Mouse (Mus musculus) left cerebral cortex, postnatal 36 days (tissue): ENCODE data around the gene Prep. TPM values are rescaled to one million over a fixed set of nuclear protein-coding genes. Genes with fewer than 3 reads are reported as not detected.
A peak's percentile ranks its signal among the peaks of the same experiment; 100 is the strongest.

Experiments
- DNase-seq, 2 experiments: peaks; one replicate each; pipeline ENCODE4 v3.0.0; 2021 to 2022; ENCODE audit warnings: low spot score in 2 of 2, mixed read lengths in 1 of 2
- intact Hi-C: fragments of 180-260 bp; cut with DNase I; formaldehyde crosslinking; loops from one replicate; pipeline ENCODE4 v1.15.1; 2025
- total RNA-seq, 2 experiments: library from RNA; stranded (reverse); gene quantifications; 2 replicates each; pipeline ENCODE4 v1.2.3; 2021

The Prep gene
- total RNA-seq, 2 experiments from 2014 or later, result 8.9 to 9.0 TPM

DNA sequence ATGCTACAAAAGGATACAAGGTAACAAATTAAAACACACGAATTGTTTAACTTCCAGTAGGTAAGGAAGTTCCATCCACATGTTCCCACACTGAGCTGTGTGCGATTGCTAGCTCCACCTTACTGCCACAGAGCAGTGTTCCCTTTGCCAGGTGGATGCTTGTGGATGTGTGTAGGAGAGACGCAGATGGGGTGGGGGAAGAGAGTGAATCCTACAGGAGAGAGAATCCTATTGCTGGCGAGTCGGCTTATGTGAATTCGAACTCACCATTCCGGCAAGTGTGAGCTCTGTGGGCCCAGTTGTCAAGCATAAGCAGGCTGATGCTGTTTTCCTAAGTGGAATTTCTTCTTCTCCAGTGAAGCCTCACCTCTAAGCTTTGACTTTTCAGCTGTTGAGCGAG is 42.0 kb downstream of the Prep start:
- peak in 1 of 2 experiments; percentile 32 for DNase-seq
- intact Hi-C loops, result no loop called here

DNA sequence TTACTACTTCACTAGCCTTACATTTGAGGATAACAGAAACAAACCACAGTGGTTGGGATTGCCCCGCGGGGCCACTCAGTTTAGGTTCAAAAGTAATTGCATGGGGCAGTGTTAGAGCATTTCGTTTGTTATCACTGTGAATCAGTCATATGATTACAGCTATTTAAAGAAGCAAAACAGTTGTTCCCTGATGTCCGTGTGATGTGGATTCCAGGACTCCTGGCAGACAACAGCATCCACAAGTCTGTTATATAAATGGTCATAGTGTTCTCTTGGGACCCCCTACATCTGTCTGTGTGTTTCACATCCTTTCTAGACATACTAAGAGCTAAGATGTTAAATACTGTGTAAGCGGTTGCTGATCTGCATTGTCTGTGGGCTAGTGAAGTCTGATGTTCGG is 43.0 kb downstream of the Prep start:
- no peak for DNase-seq
- intact Hi-C loops, result no loop called here

DNA sequence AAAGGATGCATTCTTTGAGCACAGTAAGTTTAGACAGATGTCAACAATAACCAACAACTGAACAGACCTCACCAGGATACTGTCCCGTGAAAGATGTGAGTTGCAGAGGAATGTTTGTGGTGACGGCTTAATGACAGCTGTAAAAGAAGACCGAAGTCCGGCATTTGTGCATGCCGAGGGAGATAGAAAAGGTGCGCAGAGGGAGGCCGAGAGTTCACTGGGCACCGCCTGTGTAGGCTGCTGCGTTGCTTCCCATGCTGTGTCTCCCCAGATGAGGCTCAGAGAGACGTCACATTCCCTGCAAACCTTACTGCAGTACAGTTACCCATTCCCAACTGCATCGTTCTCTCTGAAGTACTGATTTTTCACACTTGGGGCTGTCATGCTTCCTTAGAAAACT is 45.9 kb downstream of the Prep start:
- intact Hi-C loops, result no loop called here
- no peak for DNase-seq

DNA sequence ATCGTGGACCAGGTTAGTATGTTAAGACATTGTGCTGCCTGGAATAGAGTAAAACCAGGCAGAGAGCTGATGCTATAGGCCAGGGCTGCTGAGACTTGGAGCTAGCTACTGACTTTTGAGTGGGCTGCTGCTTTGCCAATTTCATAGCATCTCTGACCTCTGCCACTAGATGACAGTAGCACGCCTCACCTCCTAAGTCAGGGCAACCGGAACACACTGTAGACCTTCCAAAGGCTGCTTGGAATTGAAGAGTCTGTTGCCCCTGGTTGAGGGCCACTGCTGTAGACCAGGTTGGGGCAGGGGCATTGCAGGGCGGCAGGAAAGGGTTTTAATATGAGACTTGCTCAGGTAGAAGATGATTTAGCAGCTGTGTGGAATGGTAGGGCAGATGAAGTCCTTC is 47.5 kb downstream of the Prep start:
- DNase-seq, result no peak
- intact Hi-C loops, result no loop called here

DNA sequence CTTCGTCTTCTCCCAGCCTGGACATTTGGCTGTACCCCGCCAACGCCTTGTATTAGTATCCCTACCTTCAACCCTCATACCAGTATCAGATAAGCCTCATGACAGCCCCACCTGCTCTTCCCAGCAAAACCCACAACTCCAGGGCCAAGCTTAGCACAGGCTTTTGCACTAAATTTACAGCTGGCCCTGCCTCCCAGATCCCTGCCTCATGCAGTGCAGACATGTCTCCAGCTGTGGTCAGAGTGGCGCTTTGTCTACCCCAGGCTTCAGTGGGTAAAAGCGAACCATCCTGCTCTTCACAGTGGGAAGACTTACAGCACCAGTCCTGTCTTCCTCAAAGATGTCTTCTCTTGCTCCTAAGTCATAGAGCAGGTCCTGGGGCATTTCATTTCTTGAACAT is 49.8 kb downstream of the Prep start:
- no peak for DNase-seq
- intact Hi-C loops, result no loop called here

DNA sequence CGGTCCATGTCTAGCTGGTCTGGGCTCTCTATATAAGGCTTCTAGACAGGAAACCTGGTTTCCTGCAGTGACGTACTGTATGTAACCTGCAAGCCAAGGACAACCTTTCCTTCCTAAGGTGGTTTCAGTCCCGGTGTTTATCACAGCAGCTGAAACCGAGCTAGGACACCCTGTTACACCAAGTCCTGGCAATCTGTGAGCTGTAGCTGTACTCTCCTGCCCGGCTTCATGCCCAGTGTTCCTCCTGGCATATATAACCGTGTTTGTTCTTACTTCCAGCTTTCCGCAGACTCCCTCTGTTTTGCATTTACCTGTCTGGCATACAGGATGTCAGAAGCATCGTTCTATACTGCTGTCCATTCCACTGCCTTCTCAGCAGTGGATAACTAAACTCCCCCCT is 51.4 kb downstream of the Prep start:
- DNase-seq, result no peak
- intact Hi-C loops, result no loop called here

DNA sequence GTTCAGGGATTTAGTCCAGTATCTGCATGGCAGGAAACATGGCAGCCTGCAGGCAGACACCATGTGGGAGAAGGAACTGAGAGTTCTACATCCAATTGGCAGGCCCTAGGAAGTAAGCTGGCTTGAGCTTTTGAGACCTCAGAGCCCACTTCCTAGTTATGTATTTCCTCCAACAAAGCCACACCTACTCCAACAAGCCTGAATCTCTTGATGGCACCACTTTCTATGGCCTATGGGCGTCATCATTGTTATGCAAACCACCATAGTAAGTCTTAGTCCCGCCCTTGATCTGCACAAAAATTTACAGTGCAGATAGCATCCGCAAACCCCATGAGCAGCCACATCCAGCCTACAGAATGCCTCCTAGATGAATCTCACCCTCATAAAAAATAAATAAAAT is 54.6 kb downstream of the Prep start:
- DNase-seq, result no peak
- intact Hi-C loops, result no loop called here

DNA sequence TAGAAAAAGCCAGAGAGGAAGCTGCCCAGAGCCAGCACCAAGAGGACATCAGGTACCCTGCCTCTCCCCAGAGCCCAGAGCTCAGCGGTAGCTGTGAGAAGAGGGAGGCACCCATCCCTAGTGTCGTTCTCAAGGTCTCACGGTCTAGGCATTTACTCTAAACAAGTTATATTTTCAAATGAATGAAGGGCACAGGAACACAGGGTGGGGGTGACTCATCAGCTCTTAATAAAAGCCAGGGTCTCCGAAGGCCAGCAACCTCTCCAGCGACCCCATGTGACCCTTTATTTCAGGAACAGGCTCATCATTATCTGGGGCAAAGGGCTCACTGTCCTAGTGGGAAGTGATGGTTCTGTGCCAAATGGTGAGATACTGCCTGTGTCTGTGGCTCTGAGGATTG is 55.5 kb downstream of the Prep start:
- DNase-seq, result no peak
- intact Hi-C loops, result no loop called here

DNA sequence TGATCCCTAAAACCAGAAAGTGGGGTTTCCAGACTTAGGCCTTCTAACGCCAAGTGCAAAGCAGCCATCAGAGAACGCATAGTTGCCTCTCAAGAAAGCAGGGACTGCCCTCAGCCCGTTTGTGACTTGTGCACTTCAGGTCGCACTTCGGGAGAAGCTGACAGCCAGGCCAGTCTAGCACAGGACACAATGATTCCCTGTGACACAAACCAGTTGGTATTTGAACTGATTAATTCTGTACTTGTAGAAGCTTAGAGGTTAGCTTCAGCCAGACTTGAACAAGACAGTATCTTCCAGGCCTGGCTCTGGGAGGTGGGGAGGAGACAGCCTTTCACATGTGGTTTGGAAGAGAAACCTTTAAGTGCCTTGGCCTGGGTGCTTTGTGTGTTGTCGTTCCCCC is 56.0 kb downstream of the Prep start:
- intact Hi-C loops, result no loop called here
- DNase-seq, result no peak

DNA sequence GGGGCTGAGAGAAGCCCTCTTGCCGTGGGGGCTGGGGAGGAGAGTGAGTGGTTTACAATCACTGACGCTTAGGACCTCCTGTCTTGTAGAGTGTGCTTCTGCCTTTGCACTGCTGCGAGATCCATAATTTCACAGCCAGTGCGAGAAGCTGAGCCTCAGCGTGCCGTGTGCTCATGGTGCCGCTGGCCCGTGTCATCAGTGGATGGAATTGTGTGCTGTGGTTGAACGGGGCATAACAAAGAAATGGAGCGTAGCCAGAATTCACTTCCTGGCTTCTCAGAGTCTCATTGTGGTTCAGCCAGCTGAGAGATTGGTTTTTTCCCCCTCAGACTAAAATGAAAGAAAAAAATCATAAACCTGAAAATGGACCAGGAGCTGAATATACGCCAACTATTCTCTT is 62.1 kb downstream of the Prep start:
- DNase-seq, result no peak
- intact Hi-C loops, result no loop called here

DNA sequence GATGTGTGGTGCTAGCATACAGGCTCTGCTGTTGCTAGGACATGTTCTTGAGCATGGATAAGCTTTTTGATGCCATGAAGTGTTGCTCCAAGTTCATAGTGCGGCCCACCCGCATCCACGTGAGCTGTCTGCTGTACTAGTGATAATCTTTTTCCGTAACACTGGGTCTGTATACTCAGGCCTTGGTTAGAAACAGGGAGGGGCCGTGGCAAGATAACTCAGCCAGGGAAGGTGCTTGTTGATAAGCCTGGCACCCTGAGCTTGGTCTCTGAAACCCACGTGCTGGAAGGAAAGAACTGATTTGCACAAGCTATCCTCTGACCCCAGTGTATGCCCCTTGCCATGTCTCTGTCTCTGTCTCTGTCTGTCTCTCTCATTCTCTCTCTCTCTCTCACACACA is 63.0 kb downstream of the Prep start:
- no peak for DNase-seq
- intact Hi-C loops, result no loop called here

DNA sequence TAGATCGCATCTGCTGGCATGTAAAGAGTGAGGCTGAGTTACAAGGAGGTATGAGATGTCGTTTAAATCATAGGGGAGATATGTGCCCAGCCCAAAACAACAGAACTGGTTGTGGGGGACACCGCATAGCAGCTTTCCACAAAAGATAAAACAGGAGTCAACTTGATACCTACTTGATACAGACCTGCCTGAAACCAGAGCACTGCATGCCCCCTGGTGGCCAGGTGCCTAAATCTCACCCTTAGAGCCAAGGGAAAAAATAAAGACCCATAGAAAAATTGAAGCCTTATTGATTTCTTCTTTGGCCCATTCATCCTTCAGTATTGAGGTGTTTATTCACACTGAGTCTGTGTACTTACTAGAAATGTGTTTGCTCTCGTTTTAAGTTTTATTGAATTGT is 65.4 kb downstream of the Prep start:
- no peak for DNase-seq
- intact Hi-C loops, result no loop called here

DNA sequence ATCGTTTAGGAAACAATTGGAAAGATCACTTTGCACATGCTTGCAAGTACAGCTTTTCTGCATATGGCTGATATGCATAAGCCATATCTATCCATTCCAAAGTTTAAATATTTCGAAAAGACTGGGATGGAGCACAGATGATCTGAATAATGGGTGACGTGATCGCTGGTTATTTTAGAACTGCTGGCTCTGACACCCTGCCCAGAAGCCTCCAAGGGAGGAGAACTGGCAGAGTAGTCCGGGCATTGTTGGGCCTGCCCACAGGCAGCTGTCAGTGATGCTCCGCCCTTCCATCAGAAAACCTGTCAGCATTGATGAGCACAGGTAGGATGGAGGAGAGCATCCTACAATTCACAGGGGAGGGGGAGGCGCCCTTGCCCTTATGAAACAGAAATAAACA is 69.8 kb downstream of the Prep start:
- DNase-seq, result peak; percentile 33 to 51
- intact Hi-C loops, result no loop called here

DNA sequence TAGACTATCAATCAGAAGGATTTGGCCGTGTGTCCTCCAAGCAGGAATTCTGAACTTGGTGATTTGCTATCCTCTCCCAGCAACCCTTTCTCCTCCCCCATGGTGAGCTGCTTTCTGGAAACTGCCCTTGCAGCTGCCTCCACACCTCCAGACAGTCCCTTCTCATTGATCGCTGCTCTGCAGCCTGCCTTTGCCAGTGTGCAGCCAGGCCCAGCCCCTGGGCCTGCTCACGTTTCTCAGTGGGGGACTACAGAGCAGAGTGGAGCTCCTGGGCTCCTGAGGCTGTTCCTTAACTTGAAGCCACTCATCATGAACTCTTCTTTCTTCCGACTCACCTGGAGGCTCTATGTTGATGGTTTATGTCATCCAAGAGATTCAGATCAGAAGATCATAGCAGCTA is 72.9 kb downstream of the Prep start:
- DNase-seq, result no peak
- intact Hi-C loops, result no loop called here

DNA sequence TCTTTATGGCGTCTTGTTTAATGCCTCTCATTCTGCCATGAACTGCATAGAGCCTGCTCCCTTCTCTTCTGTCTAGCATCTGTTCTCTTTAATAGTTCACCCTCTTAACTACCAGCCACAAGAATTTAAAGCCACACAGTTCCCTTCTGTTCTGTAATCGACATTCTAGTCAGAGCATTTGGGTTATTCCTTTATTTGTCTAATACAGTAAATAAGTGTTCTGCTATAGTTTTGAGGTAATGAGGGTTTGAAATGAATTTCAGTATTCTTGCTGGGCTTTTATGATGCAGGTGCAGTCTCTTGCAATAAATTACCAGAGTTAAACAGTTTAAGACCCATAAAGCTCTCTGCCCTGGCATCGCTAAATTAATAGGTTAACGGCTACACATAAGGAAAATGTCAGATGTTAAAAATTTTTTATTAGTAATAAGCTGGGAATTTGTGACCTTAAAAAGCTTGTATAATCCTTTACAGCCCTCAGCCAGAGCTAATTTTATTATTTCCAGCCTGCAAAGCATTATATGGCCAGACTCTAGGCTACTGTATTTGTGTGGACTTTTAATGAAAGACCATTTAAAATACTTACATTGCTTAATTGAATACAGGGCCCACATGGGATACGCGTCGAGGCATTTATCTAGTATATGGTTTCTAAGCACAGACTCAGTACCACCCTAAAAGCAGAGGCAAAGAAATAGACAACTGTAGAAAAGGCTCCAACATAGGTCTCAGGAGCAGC is 73.6 kb downstream of the Prep start:
- DNase-seq, result no peak
- intact Hi-C loops, result no loop called here

DNA sequence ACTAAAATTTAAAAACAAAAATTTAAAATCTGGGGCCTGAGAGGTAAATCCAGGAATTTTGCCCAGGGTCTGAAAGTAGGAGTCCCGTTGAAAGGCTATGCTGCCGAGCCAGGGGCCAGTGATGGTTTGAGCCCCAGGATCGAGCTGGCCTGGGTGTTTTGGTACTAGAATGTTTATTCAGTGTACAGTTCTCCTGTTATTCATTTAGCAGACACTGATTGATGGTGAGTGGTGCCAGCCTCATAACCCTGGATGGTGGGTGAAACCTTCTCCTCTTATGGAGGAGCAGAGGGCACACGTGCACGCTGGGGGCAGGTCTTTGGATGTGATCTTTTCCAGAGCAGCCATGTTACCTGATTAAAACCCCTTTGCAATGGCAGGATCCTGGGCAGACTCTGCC is 75.4 kb downstream of the Prep start:
- no peak for DNase-seq
- intact Hi-C loops, result no loop called here

DNA sequence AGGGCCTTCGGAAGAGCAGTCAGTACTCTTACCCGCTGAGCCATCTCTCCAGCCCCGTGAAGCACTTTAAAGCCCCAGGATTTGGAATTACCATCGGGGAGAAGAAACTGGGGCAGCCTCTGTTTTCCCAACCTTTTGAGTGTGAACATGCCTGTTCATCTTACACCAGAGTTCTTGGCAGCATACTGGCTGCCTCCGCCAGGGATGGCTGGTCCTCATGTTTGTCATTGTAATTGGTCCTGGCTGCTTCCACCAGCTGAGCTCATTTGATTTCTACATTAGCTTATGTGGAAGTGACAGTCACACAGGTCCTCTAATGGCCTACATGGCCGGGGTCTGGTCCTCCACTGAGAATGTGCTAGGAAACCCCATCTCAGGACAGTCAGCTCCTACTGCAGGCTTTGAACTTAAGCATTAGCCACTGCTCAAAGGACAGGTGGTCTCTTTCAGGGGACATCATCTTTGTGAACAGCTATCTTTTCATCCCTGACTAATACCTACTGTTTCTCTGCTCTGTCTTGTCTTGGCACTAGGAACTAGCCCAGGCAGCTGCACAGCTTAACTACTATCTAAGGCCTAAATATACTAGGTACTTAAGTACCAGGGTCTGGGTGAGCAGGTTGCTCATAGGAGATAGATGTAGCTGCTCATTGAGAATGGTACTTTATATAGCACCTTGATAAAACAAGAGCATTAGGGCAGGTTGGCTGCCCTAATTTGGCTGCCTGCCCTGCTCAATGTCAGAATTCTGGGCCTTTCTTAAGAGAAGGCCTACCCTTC is 77.2 kb downstream of the Prep start:
- DNase-seq, result no peak
- intact Hi-C loops, result no loop called here

DNA sequence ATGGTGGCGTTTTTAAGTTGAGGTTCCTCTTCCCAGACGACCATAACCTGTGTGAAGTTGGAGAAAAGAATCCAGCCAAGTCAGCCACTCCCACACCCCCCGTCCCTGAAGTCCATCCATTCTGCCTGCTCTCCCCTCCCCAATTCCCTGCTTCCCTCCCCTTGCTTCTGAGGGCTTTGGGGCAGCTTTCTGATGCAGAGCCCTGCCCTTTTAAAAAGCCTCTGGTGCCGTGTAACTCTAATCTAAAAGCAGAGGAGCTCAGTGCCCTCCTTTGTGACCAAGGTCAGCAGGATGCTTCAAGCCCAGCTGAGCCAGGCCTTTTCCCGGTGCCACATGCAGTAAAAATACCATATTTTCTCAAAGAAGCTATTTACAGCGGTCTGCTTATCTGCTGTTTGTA is 79.8 kb downstream of the Prep start:
- intact Hi-C loops, result no loop called here
- DNase-seq, result no peak

DNA sequence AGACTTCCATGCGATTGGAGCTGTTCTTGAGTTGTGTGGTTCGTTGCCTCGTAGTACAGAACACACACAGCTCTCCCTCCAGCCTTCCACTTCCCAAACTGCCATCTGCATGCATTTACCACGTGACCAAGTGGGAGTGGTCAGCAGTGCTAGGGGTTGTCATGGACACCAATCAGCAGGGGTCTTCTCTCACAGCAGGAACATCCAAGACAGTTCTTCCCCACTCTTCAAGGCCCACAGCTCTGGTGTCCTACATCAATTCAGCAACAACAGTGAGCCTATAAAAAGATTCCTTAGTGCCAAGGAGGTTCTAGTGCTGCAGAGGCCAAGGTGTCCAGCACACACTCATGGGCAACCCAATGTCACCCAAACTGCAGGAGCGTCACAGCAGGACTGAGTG is 84.1 kb downstream of the Prep start:
- DNase-seq, result no peak
- intact Hi-C loops, result no loop called here

DNA sequence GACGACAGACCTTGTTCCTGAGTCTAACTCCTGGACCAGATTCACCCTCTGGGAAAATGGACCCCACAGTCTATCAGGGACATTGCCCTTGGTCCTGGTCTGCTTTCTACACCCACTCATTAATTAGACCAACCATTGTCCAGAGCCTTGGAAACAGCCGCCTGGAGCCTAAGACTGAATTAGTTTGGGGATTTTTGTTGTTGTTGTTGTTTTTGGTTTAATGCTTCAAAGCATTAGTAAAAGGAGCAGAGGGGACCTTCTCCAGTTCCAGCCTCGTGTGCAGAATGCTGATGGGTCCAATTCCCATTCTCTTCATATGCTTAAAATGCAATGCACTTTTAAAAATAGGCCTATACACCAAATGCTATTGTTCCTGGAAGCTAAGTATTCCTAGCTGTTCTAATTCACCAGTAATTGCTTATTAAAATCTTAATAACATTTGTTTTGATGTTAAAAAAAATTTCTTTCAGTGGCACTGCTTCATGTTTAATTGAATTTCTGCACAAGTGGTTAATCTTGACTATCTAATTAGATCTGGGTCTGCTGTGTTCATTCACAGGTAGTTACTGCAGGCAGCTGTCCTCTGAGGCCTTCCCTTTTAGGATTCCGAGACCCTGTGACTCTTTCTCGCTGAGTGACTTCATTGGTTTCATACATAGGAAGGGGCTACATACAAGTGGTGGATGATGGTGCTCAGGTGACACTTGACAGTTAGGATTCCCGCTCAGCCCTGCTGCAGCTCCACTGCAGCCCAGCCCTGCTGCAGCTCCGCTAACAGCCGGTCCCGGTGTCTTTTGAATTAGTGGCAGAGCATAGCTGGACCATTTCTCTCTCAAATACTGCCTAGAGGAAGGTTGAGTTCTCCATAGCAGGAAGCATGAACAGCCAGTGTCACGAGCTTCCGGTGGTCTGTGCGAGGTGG is 85.0 kb downstream of the Prep start:
- no peak for DNase-seq
- intact Hi-C loops, result no loop called here
